ENCODE assay signal across 13 mouse cellular contexts in genomic region chr15:98785744-98786143, GRCm38 (mm10). TPM values are rescaled to one million over a fixed set of nuclear protein-coding genes. Genes with fewer than 3 reads are reported as not detected.
DNase-seq lines count a peak whose midpoint lies in the region; ATAC-seq and TF ChIP-seq lines count a peak whose summit lies in the region.
"Had no signal": no experiment of that assay in that cellular context is flagged by ENCODE, and none has a peak within 500 bp of the region (broad histone marks: within the 10 kb centered on the region; RNA-seq: fewer than 3 reads in every experiment).

No protein-coding gene starts in this region.

- H3K27me3 ChIP-seq in hindbrain, postnatal 0 days (ENCODE audit: insufficient read depth, low read length): peaks cover 36% of the 10 kb centered on the region
- peaks cover 92% of the 10 kb centered on the region for H3K27me3 ChIP-seq in hindbrain, embryonic 12.5 days
- peaks cover 58% of the 10 kb centered on the region for H3K27me3 ChIP-seq in neural tube, embryonic 11.5 days (ENCODE audit: control insufficient read depth, insufficient read depth, low read length)
- peaks cover 80% of the 10 kb centered on the region for H3K27me3 ChIP-seq in forebrain, embryonic 15.5 days

- ATAC-seq in hindbrain, postnatal 0 days: no peak
- ATAC-seq in hindbrain, embryonic 12.5 days (ENCODE audit: low FRiP score): no peak
- ATAC-seq in neural tube, embryonic 11.5 days (ENCODE audit: insufficient read depth, low FRiP score, low TSS enrichment): no peak
- ATAC-seq in forebrain, embryonic 15.5 days (replicated peaks): no peak

- H3K4me1 ChIP-seq in hindbrain, postnatal 0 days (ENCODE audit: insufficient read depth, low read length): 0 out of 2 replicates have a peak, but pooled peaks cover under 1% of the 10 kb centered on the region
- H3K4me1 ChIP-seq in hindbrain, embryonic 12.5 days: peaks cover 10% of the 10 kb centered on the region
- no peaks in the 10 kb centered on the region for H3K4me1 ChIP-seq in bone marrow macrophage, adult 2 months (ENCODE audit: control insufficient read depth, insufficient read depth, low read length)
- peaks cover 6% of the 10 kb centered on the region; the same call in 1 of the 2 replicates for H3K4me1 ChIP-seq in neural tube, embryonic 11.5 days (ENCODE audit: control insufficient read depth, insufficient read depth, low read length)
- H3K4me1 ChIP-seq in forebrain, embryonic 15.5 days: peaks cover under 1% of the 10 kb centered on the region

- peak; percentile 51 for DNase-seq in hindbrain, postnatal 0 days (ENCODE audit: low spot score)
- peak; percentile 54 for DNase-seq in right cerebral cortex, postnatal 4 days
- no peak for DNase-seq in right cerebral cortex, postnatal 10 days (ENCODE audit: low spot score in 2 of 2)
- DNase-seq in neural tube, embryonic 11.5 days (ENCODE audit: low spot score): peak; percentile 33
- DNase-seq in frontal cortex, postnatal 14 days (ENCODE audit: low spot score in 2 of 2): no peak

- peak; percentile 73 for TF ChIP-seq CTCF in hindbrain, postnatal 0 days (IDR thresholded peaks at IDR 0.05; ENCODE audit: low read depth)
- peak; percentile 41; the same call in 1 of the 2 replicates for TF ChIP-seq CTCF in bone marrow macrophage, adult 2 months (IDR thresholded peaks at IDR 0.05; ENCODE audit: low read depth, low read length)

- H3K4me3 ChIP-seq in hindbrain, postnatal 0 days (ENCODE audit: low read length): no peak overlapping the region
- H3K4me3 ChIP-seq in hindbrain, embryonic 12.5 days: no peak overlapping the region
- no peak overlapping the region for H3K4me3 ChIP-seq in bone marrow macrophage, adult 2 months (ENCODE audit: insufficient read depth, low read length)
- H3K4me3 ChIP-seq in neural tube, embryonic 11.5 days (ENCODE audit: low read depth, low read length): no peak overlapping the region
- H3K4me3 ChIP-seq in forebrain, embryonic 15.5 days: no peak overlapping the region
- H3K4me3 ChIP-seq: limb, embryonic 13.5 days; neural tube, embryonic 13.5 days had no signal

- 45% methylated on average over 7 of the region's 7 CpGs for WGBS in hindbrain, postnatal 0 days
- 37% methylated on average over 7 of the region's 7 CpGs for WGBS in hindbrain, embryonic 12.5 days
- WGBS in neural tube, embryonic 11.5 days: 32% methylated on average over 7 of the region's 7 CpGs
- WGBS in forebrain, embryonic 15.5 days: 39% methylated on average over 7 of the region's 7 CpGs

- no peak for TF ChIP-seq POLR2A in bone marrow macrophage, adult 2 months (IDR thresholded peaks at IDR 0.05; ENCODE audit: borderline replicate concordance, low read depth, low read length)

- no peaks in the 10 kb centered on the region for H3K36me3 ChIP-seq in hindbrain, postnatal 0 days (ENCODE audit: insufficient read depth, low read length)
- no peaks in the 10 kb centered on the region for H3K36me3 ChIP-seq in hindbrain, embryonic 12.5 days
- no peaks in the 10 kb centered on the region; the same call in 1 of the 2 replicates for H3K36me3 ChIP-seq in neural tube, embryonic 11.5 days (ENCODE audit: control insufficient read depth, insufficient read depth, low read length)
- H3K36me3 ChIP-seq in forebrain, embryonic 15.5 days: no peaks in the 10 kb centered on the region
- H3K36me3 ChIP-seq: limb, embryonic 13.5 days; neural tube, embryonic 13.5 days had no signal

- H3K27ac ChIP-seq in hindbrain, postnatal 0 days: no peak overlapping the region
- no peak overlapping the region for H3K27ac ChIP-seq in hindbrain, embryonic 12.5 days
- no peak overlapping the region for H3K27ac ChIP-seq in bone marrow macrophage, adult 2 months (ENCODE audit: insufficient read depth, low read depth, low read length)
- no peak overlapping the region for H3K27ac ChIP-seq in neural tube, embryonic 11.5 days (ENCODE audit: low read depth, low read length)
- H3K27ac ChIP-seq in forebrain, embryonic 15.5 days (replicated peaks): no peak overlapping the region
- H3K27ac ChIP-seq: limb, embryonic 13.5 days; neural tube, embryonic 13.5 days had no signal

- no peaks in the 10 kb centered on the region for H3K9me3 ChIP-seq in hindbrain, postnatal 0 days (ENCODE audit: low read length)
- H3K9me3 ChIP-seq in hindbrain, embryonic 12.5 days (replicated peaks): peaks cover 3% of the 10 kb centered on the region; the same call in 1 of the 2 replicates
- H3K9me3 ChIP-seq in neural tube, embryonic 11.5 days (ENCODE audit: control insufficient read depth, low read length): no peaks in the 10 kb centered on the region
- H3K9me3 ChIP-seq in forebrain, embryonic 15.5 days: no peaks in the 10 kb centered on the region
- H3K9me3 ChIP-seq: neural tube, embryonic 13.5 days had no signal

- no peak overlapping the region for H3K4me2 ChIP-seq in hindbrain, postnatal 0 days (ENCODE audit: low read depth, low read length)
- H3K4me2 ChIP-seq in hindbrain, embryonic 12.5 days (replicated peaks): no peak overlapping the region
- H3K4me2 ChIP-seq in neural tube, embryonic 11.5 days (ENCODE audit: low read depth): no peak overlapping the region
- no peak overlapping the region for H3K4me2 ChIP-seq in forebrain, embryonic 15.5 days (replicated peaks)
- H3K4me2 ChIP-seq: limb, embryonic 13.5 days; neural tube, embryonic 13.5 days had no signal

- H3K9ac ChIP-seq in hindbrain, postnatal 0 days (replicated peaks; ENCODE audit: low read length): no peak overlapping the region
- H3K9ac ChIP-seq in hindbrain, embryonic 12.5 days: no peak overlapping the region
- no peak overlapping the region for H3K9ac ChIP-seq in neural tube, embryonic 11.5 days (ENCODE audit: low read length)
- no peak overlapping the region for H3K9ac ChIP-seq in forebrain, embryonic 15.5 days (replicated peaks)
- H3K9ac ChIP-seq: limb, embryonic 13.5 days; neural tube, embryonic 13.5 days had no signal

RNA-seq across cellular contexts. Expression of gene Wnt1, which starts 3.9 kb away (rescaled TPM):
- total RNA-seq in hindbrain, postnatal 0 days (2014; rRNA removed): 0.05 TPM in 1 of 2 replicates, not detected in the other
- 0.52 and 0.59 TPM in 2 replicates for polyA plus RNA-seq in hindbrain, postnatal 0 days (2015; fragmentation: Nextera tagmentation; extraction: Ambion mirVana)
- polyA plus RNA-seq in hindbrain, embryonic 12.5 days (2016; fragmentation: Nextera tagmentation; extraction: Ambion mirVana): 8.4 and 8.6 TPM in 2 replicates
- polyA plus RNA-seq in bone marrow macrophage, adult 2 months (2012; ENCODE audit: insufficient read depth, insufficient read length, missing spikeins): not detected in 2 replicates
- polyA plus RNA-seq in neural tube, embryonic 11.5 days (2014; fragmentation: Nextera tagmentation; extraction: Ambion mirVana): 11.8 and 12.9 TPM in 2 replicates
- 0.19 and 0.25 TPM in 2 replicates for polyA plus RNA-seq in forebrain, embryonic 15.5 days (2015; fragmentation: Nextera tagmentation; extraction: Ambion mirVana)
- polyA plus RNA-seq: gonadal fat pad, adult 2 months; intestine, embryonic 14.5 days; limb, embryonic 13.5 days; stomach, embryonic 14.5 days had no signal

RNA-seq across cellular contexts. Expression of gene Wnt10b, which starts 7.8 kb away (rescaled TPM):
- 1.4 and 4.5 TPM in 2 replicates for total RNA-seq in hindbrain, postnatal 0 days (2014; rRNA removed)
- 0.29 TPM in 1 of 2 replicates, not detected in the other for polyA plus RNA-seq in hindbrain, postnatal 0 days (2015; fragmentation: Nextera tagmentation; extraction: Ambion mirVana)
- 0.59 and 0.91 TPM in 2 replicates for polyA plus RNA-seq in hindbrain, embryonic 12.5 days (2016; fragmentation: Nextera tagmentation; extraction: Ambion mirVana)
- polyA plus RNA-seq in bone marrow macrophage, adult 2 months (2012; ENCODE audit: insufficient read depth, insufficient read length, missing spikeins): not detected in 2 replicates
- polyA plus RNA-seq in neural tube, embryonic 11.5 days (2014; fragmentation: Nextera tagmentation; extraction: Ambion mirVana): 0.51 and 0.95 TPM in 2 replicates
- polyA plus RNA-seq in forebrain, embryonic 15.5 days (2015; fragmentation: Nextera tagmentation; extraction: Ambion mirVana): not detected in 2 replicates
- polyA plus RNA-seq: neural tube, embryonic 13.5 days; stomach, embryonic 14.5 days had no signal

RNA-seq across cellular contexts. Expression of gene Arf3, which starts 22.7 kb away (rescaled TPM):
- total RNA-seq in hindbrain, postnatal 0 days (2014; rRNA removed): 127 TPM in 2 replicates
- 80.7 and 92.9 TPM in 2 replicates for polyA plus RNA-seq in hindbrain, postnatal 0 days (2015; fragmentation: Nextera tagmentation; extraction: Ambion mirVana)
- polyA plus RNA-seq in hindbrain, embryonic 12.5 days (2016; fragmentation: Nextera tagmentation; extraction: Ambion mirVana): 65.1 and 65.2 TPM in 2 replicates
- polyA plus RNA-seq in bone marrow macrophage, adult 2 months (2012; ENCODE audit: insufficient read depth, insufficient read length, missing spikeins): 93.8 and 103 TPM in 2 replicates
- polyA plus RNA-seq in neural tube, embryonic 11.5 days (2014; fragmentation: Nextera tagmentation; extraction: Ambion mirVana): 42.0 and 44.0 TPM in 2 replicates
- 82.3 and 88.2 TPM in 2 replicates for polyA plus RNA-seq in forebrain, embryonic 15.5 days (2015; fragmentation: Nextera tagmentation; extraction: Ambion mirVana)

RNA-seq across cellular contexts. Expression of gene Ddn, which starts 23.5 kb away (rescaled TPM):
- total RNA-seq in hindbrain, postnatal 0 days (2014; rRNA removed): 2.7 and 6.5 TPM in 2 replicates
- 0.45 and 0.64 TPM in 2 replicates for polyA plus RNA-seq in hindbrain, postnatal 0 days (2015; fragmentation: Nextera tagmentation; extraction: Ambion mirVana)
- 0.56 and 0.65 TPM in 2 replicates for polyA plus RNA-seq in hindbrain, embryonic 12.5 days (2016; fragmentation: Nextera tagmentation; extraction: Ambion mirVana)
- polyA plus RNA-seq in bone marrow macrophage, adult 2 months (2012; ENCODE audit: insufficient read depth, insufficient read length, missing spikeins): not detected in 2 replicates
- polyA plus RNA-seq in neural tube, embryonic 11.5 days (2014; fragmentation: Nextera tagmentation; extraction: Ambion mirVana): 0.48 and 0.78 TPM in 2 replicates
- polyA plus RNA-seq in forebrain, embryonic 15.5 days (2015; fragmentation: Nextera tagmentation; extraction: Ambion mirVana): 0.46 and 0.47 TPM in 2 replicates
- polyA plus RNA-seq: intestine, embryonic 14.5 days; stomach, embryonic 14.5 days had no signal

RNA-seq across cellular contexts. Expression of gene Prkag1, which starts 45.6 kb away (rescaled TPM):
- 62.4 and 99.4 TPM in 2 replicates for total RNA-seq in hindbrain, postnatal 0 days (2014; rRNA removed)
- polyA plus RNA-seq in hindbrain, postnatal 0 days (2015; fragmentation: Nextera tagmentation; extraction: Ambion mirVana): 61.1 and 62.3 TPM in 2 replicates
- 71.0 and 78.9 TPM in 2 replicates for polyA plus RNA-seq in hindbrain, embryonic 12.5 days (2016; fragmentation: Nextera tagmentation; extraction: Ambion mirVana)
- polyA plus RNA-seq in bone marrow macrophage, adult 2 months (2012; ENCODE audit: insufficient read depth, insufficient read length, missing spikeins): 82.3 and 86.6 TPM in 2 replicates
- 73.1 and 74.0 TPM in 2 replicates for polyA plus RNA-seq in neural tube, embryonic 11.5 days (2014; fragmentation: Nextera tagmentation; extraction: Ambion mirVana)
- polyA plus RNA-seq in forebrain, embryonic 15.5 days (2015; fragmentation: Nextera tagmentation; extraction: Ambion mirVana): 89.0 and 91.7 TPM in 2 replicates

Comparison
In these comparisons a context has a peak if more than half of its experiments do, and no peak if none do; other contexts are left out.
1. DNase-seq: peak in hindbrain, postnatal 0 days (single experiment), right cerebral cortex, postnatal 4 days (single experiment) and neural tube, embryonic 11.5 days (single experiment); none in right cerebral cortex, postnatal 10 days (0 of 2) and frontal cortex, postnatal 14 days (0 of 2).